Mouse (Mus musculus): Measurements from ENCODE around the gene Olfr643. TPM values are rescaled to one million over a fixed set of nuclear protein-coding genes. Genes with fewer than 3 reads are reported as not detected.

Gene Olfr643
- total RNA-seq (2021), result not detected
- long read RNA-seq, experiment 1, result 0 reads
- long read RNA-seq, experiment 2, result 0 reads

DNA sequence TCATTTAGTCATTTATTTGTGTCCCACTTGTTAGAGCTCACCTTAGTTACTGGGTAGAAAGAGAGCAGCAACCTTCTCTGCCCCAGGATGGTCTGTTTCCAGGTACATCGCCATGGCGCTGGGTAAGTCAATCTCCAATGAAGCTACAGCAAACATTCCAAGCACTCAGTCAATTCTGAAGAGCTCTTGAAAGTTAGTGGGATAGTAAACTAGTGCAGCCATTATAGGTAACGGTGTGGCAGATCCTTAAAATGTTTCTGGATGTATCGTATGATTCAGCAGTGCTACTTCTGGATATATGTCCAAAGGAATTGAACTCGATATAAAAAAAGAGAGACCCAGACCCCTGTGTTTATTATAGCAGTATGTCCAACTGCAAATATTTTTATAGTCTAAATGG is at the start of gene Olfr643:
TSS of gene Olfr643 (minus strand) at position 101 of the 400 bp plus-strand sequence.
- no peak within 1 kb of the TSS for H3K4me3 ChIP-seq
- no peak for TF ChIP-seq CTCF (conservative IDR thresholded peaks at IDR 0.05)
- H3K27ac ChIP-seq, result no peak within 1 kb of the TSS
- no peak for DNase-seq (ENCODE audit: low spot score in 2 of 2)

DNA sequence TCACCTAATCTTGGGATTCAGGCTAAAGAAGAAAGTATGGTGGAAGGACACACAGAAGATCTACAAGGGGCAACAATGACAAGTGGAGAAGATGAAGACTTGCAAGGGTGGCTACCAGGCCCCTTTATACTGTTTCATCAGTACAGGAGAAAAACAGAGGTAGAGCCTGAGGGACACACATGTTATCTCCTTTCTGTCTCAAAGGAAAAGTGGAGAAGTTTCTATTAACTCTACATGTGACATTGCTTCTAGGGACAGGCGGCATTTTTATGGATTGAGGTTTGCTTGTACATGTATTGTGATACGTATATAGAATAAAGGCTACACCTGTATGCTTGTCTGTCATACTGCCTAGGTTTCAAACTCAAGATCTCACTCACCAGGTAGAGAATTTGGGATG is 46.1 kb upstream of the Olfr643 start, which contains the start of gene Olfr648:
TSS of gene Olfr648 (minus strand) at position 101 of the 400 bp plus-strand sequence.
- TF ChIP-seq CTCF (conservative IDR thresholded peaks at IDR 0.05), result no peak
- no peak for DNase-seq (ENCODE audit: low spot score in 2 of 2)

DNA sequence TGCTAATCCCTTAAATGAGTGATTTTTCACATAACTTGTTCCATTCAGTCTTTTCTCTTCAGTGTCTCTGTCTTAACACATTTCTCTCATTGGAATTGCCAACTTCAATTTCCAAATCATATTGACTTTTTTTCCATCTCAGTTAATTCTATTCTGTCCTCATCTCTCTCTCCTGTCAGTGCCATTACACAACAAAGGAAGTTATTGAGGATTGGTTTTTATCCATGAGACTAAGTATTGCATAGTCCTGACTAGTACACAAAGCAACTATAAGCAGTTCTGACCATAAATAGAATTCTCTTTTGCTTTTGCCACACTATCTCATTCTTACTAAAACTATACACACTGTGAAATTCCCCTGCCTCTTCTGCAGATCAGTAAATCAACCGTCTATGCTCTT is 41.9 kb upstream of the Olfr643 start:
- no peak for TF ChIP-seq CTCF (conservative IDR thresholded peaks at IDR 0.05)
- no peak overlapping the region for H3K4me3 ChIP-seq
- DNase-seq (ENCODE audit: low spot score in 2 of 2), result no peak
- no peak overlapping the region for H3K27ac ChIP-seq

More for the DNA sequence above, 46.1 kb upstream of the Olfr643 start, which contains the start of gene Olfr648:
- no peak within 1 kb of the TSS for H3K27ac ChIP-seq
- no peak within 1 kb of the TSS for H3K4me3 ChIP-seq

DNA sequence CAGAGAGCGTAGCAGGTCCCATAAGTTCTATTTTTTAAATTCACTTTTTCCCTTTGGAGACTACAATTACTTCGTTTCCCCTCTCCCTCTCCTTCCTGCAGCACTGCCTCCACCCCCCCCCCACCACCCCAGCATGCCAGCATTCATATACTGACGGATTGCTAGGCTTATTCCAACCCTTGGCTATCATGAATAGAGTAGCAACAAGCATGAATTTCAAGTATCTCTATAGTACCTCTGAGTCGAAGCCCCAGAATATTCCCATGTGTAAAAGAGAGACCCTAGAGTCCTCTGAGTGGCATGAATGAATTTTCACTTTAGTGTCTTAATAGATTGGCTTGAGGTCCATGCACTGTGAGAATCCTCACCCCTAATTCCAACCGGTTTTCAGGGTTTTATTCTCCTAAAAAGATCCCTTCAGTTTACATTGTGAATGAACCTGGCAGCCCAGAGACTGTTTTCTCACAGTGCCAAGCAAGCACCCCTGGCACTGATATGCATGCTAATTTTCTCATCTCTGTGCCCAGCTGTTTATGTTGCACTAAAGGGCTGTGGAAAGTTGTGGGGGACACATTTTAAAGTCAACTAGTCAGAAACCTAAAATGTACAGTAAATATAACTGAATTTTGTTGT is 41.3 kb upstream of the Olfr643 start:
- TF ChIP-seq CTCF (conservative IDR thresholded peaks at IDR 0.05), result no peak
- H3K4me3 ChIP-seq, result no peak overlapping the region
- no peak overlapping the region for H3K27ac ChIP-seq
- no peak for DNase-seq (ENCODE audit: low spot score in 2 of 2)

DNA sequence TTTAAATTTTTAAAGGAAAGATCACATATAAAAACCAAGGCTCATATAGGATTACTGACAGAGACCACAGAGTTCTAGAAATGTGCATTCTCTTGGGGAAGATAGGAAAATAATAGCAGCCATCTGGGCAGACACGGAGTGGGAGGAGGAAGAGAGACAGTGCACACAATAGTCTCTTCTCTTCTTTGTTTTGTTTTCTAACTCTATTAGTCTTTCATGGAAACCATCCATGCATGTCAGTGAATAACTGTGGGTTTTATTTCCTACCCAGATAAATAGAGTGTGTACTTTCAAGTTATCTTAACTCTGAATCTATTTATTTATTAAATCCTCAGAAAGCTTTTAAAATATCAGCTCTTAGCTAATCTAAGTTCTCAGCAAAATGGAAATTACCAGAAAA is 37.9 kb upstream of the Olfr643 start:
- Histone ChIP-seq H3K27ac (no peak overlapping the region), H3K4me3 (no peak overlapping the region)
- DNase-seq (ENCODE audit: low spot score in 2 of 2), result no peak
- TF ChIP-seq CTCF (conservative IDR thresholded peaks at IDR 0.05), result no peak

DNA sequence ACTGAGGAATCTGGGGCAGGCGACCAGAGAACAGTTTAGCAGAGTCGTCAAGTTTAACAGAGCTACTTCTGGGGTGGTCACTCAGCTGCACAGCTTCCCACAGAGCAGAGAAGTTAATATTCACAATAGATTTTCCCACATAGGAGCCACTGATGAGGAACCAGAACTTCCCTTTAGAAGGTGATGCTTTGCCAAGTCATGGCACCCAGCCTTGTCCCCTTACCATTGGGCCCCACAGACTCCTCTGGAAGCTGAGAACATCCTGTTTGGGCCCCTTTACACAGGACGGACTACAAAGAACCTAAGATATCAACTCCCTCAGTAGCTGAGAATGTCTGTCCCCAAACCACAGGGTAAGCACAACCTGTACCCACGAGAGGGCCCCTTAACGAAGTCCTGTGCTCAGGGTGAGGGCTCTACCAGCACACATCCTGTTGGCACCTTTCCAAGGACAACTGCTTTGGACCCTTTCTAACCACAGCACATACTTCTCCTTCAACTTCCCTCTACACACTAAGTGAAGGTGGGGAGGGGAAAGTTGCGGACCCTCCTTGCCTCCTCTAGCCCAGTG is 32.5 kb upstream of the Olfr643 start:
- no peak overlapping the region for H3K4me3 ChIP-seq
- no peak for DNase-seq (ENCODE audit: low spot score in 2 of 2)
- no peak overlapping the region for H3K27ac ChIP-seq
- no peak for TF ChIP-seq CTCF (conservative IDR thresholded peaks at IDR 0.05)

DNA sequence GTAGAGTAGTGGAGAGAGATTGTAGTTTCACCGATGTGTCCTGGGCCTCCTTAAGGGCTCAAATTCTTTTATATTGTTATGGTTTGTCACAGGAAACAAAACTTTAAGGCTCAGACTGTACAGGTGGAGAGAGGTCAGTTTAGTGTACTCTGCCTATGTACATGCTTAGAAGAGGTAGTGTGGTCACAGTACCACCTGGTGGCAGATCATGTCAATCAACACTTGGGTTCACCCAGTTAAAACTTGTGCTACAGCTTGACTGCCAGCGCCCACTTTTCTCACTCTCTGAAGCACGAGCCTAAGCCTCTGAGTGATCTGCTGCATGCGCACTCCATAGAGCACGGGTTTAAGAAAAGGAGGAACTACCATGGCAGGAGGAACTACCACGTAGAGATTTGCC is 29.9 kb upstream of the Olfr643 start:
- no peak overlapping the region for H3K4me3 ChIP-seq
- DNase-seq (ENCODE audit: low spot score in 2 of 2), result no peak
- H3K27ac ChIP-seq, result no peak overlapping the region
- TF ChIP-seq CTCF (conservative IDR thresholded peaks at IDR 0.05), result peak; percentile 25; the same call in 1 of the 2 replicates

DNA sequence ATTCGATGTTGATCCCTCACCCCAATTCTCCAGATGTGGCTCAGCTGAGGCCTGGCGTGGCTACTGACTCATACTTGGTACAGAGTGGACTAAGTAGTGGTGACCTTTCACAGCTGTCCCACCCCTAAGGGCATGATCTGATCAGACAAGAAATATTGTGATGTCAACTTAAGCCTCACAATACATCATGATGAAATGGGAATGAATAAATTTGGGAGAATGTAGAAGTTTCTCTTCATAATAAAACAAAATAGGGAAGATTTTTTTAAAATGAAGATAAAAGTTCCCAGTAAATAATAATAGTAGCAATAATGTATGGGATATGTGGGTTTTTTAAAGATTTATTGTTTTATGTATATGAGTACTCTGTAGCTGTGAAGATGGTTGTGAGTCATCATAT is 13.3 kb upstream of the Olfr643 start, which contains the start of gene Ubqlnl:
TSS of gene Ubqlnl (minus strand) at position 101 of the 400 bp plus-strand sequence.
- DNase-seq (ENCODE audit: low spot score in 2 of 2), result no peak
- Histone ChIP-seq H3K27ac (no peak within 1 kb of the TSS), H3K4me3 (no peak within 1 kb of the TSS)
- TF ChIP-seq CTCF (conservative IDR thresholded peaks at IDR 0.05), result no peak

DNA sequence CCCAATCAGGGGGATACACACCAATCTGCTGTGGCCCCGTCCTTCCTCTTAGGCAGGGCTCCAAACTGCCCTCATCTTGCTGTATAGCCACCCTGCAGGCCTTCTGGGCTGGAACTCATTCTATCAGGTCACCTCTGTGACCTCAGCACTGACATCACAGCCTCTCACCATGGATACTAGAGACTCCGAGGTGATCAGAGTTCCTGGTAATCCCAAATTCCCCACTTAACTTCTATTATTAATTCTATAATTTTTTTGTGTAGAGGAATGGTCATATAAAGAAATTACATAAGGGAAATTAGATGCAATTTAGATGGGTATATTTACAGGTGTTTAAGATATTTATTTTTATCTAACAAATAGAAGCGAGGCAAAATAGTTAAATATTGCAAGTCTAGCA is 6.0 kb upstream of the Olfr643 start, which contains the start of gene Ubqln3:
TSS of gene Ubqln3 (minus strand) at position 101 of the 400 bp plus-strand sequence.
- no peak for DNase-seq (ENCODE audit: low spot score in 2 of 2)
- TF ChIP-seq CTCF (conservative IDR thresholded peaks at IDR 0.05), result no peak
- Histone ChIP-seq H3K4me3 (no peak within 1 kb of the TSS), H3K27ac (no peak within 1 kb of the TSS)

DNA sequence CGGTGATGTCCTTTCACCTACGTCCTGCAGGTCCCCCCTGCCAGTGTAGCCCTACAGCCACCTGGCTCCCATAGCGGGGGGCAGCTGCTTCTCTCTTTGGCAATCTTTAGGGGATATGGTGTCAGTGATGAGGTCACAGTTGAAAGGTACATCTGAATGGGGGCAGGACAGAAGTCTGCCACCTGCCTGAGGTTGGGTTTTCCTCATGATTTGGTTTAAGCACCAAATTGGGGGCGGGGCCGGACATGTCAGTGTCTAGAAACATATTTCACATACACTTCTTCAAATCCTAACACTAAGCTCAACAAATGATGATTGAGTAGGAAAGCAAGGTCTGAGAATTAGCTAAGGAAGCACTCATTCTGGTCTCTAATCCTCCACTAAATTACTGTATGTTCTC is 7.5 kb downstream of the Olfr643 start, which contains the start of gene Ubqln5:
TSS of gene Ubqln5 (minus strand) at position 101 of the 400 bp plus-strand sequence.
- Histone ChIP-seq H3K4me3 (no peak within 1 kb of the TSS), H3K27ac (no peak within 1 kb of the TSS)
- DNase-seq (ENCODE audit: low spot score in 2 of 2), result no peak
- no peak for TF ChIP-seq CTCF (conservative IDR thresholded peaks at IDR 0.05)

DNA sequence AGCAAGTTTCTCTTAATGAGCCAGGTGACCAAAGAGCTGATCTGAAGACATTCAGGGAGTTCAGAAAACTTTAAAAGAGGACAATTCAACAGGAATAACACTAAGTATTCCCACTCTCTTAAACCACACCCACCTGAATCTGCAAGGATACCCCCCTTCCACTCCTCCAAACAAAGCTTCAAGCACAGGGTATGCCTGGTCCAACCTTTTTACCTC is 32.5 kb downstream of the Olfr643 start, which contains the start of gene Olfr646:
TSS of gene Olfr646 (plus strand) at position 117 of the 216 bp plus-strand sequence.
- H3K4me3 ChIP-seq, result no peak within 1 kb of the TSS
- DNase-seq (ENCODE audit: low spot score in 2 of 2), result no peak
- no peak within 1 kb of the TSS for H3K27ac ChIP-seq
- no peak for TF ChIP-seq CTCF (conservative IDR thresholded peaks at IDR 0.05)

DNA sequence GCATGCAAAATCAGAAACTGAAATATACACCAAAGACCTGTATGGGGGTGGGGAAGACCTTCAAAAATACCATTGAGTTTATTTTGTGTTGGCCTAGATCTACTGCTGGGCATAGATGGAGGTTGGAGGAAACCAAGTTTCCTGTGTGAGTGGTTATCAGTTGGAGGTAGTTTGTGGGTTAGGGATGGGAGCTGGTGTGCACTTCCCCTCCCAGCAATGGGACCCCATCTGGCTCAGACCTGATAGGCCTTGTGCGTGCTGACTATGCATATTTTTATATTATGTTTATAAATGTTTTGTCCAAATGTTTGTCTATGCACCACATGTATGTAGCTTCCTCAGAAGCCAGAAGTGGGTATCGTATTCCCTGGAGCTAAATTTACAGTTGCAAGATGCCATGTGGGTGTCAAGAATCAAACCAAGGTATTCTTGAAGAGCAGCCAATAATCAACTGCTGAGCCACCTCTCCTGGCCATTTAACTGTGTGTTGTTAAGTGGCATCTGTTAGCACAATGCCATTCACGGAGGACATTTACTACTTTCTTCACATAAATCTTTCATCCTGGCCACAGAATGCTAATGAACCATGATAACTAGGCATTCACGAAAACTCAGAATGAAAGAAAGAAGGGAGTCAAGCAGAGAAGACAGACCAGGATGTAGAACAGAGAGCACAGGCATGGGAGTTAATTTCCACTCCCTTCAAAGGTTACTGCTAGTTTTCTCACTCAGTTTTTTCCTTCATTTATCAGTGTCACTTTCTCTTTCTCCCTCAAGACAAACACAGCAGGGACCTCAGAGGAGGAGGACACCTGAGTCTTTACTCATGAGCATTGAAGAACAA is 33.1 kb downstream of the Olfr643 start:
- Histone ChIP-seq H3K4me3 (no peak overlapping the region), H3K27ac (no peak overlapping the region)
- no peak for TF ChIP-seq CTCF (conservative IDR thresholded peaks at IDR 0.05)
- DNase-seq (ENCODE audit: low spot score in 2 of 2), result no peak

DNA sequence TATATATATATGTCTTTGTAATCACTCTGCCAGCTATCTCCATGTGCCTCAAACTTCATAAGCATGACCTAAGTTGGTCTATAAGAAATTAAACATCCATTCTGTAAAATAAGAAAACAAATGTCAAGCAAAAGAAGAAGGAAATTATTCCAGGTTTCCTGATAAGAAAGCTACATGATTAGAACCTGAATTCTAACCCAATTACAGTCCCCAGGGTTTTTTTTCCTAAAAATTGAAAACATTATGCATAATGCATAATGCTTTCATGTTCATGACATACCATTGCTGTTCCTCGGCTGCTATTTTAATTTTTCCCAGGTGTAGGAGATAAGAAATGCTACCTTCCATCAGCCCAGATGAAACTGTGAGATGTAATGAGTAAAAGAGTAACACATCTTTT is 51.8 kb downstream of the Olfr643 start, which contains the start of gene Olfr645:
TSS of gene Olfr645 (minus strand) at position 101 of the 400 bp plus-strand sequence.
- no peak for TF ChIP-seq CTCF (conservative IDR thresholded peaks at IDR 0.05)

More for the DNA sequence above, 51.8 kb downstream of the Olfr643 start, which contains the start of gene Olfr645:
- no peak within 1 kb of the TSS for H3K4me3 ChIP-seq
- H3K27ac ChIP-seq, result no peak within 1 kb of the TSS
- DNase-seq (ENCODE audit: low spot score in 2 of 2), result no peak
